Mouse (Mus musculus) testis, adult 2 months (tissue): ENCODE measurements around the gene Folh1. TPM values are rescaled to one million over a fixed set of nuclear protein-coding genes. Genes with fewer than 3 reads are reported as not detected.

ENCODE experiments used
- H3K27ac ChIP-seq: fragments of 200-500 bp; 2 replicates; pipeline ENCODE4 v1.5.1; 2012; ENCODE audit warnings: low read depth, low read length; ENCODE audit not compliant: control insufficient read depth, insufficient read depth
- H3K27me3 ChIP-seq: fragments of 200-500 bp; 2 replicates; pipeline ENCODE4 v1.6.1; 2012; ENCODE audit warnings: mild to moderate bottlenecking, low read length, moderate library complexity; ENCODE audit not compliant: control insufficient read depth, insufficient read depth
- H3K36me3 ChIP-seq: fragments of 200-500 bp; 2 replicates; pipeline ENCODE4 v1.6.1; 2012; ENCODE audit warnings: mild to moderate bottlenecking, low read length; ENCODE audit not compliant: control insufficient read depth, insufficient read depth
- H3K4me1 ChIP-seq: fragments of 200-500 bp; 2 replicates; pipeline ENCODE4 v1.6.1; 2012; ENCODE audit warnings: low read length; ENCODE audit not compliant: control insufficient read depth, insufficient read depth
- H3K4me3 ChIP-seq: fragments of 200-500 bp; 2 replicates; pipeline ENCODE4 v1.5.1; 2012; ENCODE audit warnings: low read depth, mild to moderate bottlenecking, low read length, moderate library complexity, mixed read lengths; ENCODE audit not compliant: control insufficient read depth
- CTCF ChIP-seq: fragments of 200-500 bp; IDR thresholded peaks from 2 replicates; pipeline ENCODE4 v1.5.1; 2012; ENCODE audit warnings: low read depth, mild to moderate bottlenecking, inconsistent platforms, low read length, moderate library complexity; ENCODE audit not compliant: control insufficient read depth, insufficient read depth, insufficient replicate concordance
- POLR2A ChIP-seq: fragments of 200-500 bp; IDR thresholded peaks from 2 replicates; pipeline ENCODE4 v1.6.1; 2012; ENCODE audit warnings: low read depth, mild to moderate bottlenecking, inconsistent platforms, low read length, moderate library complexity; ENCODE audit not compliant: control insufficient read depth
- polyA plus RNA-seq: library from polyadenylated mRNA; depleted of rRNA; stranded (reverse); fragments of >200 nt; gene quantifications from 2 replicates; pipeline ENCODE4 v1.2.3, GENCODE M21; 2012; rRNA removed

Gene Folh1
- polyA plus RNA-seq, 1 experiment, result 2.6 TPM

- Histone ChIP-seq H3K4me3 (no peak overlapping the region), H3K27ac (no peak overlapping the region), H3K27me3 (no peaks in the 10 kb centered on the region), H3K4me1 (no peaks in the 10 kb centered on the region), H3K36me3 (no peaks in the 10 kb centered on the region)
- TF ChIP-seq POLR2A (no peak), CTCF (no peak)
These were observed 50.7 kb downstream of the Folh1 start for GRCm38 (mm10) chr7:86725013-86725412.

GRCm38 (mm10) chr7:86688030-86688429 is 87.7 kb downstream of the Folh1 start, which contains the start of gene Olfr292:
TSS of gene Olfr292 (plus strand) at chr7:86688330.
- no peaks in the 10 kb centered on the region for H3K36me3 ChIP-seq
- no peaks in the 10 kb centered on the region for H3K27me3 ChIP-seq
- H3K4me1 ChIP-seq, result no peaks in the 10 kb centered on the region
- TF ChIP-seq CTCF, result no peak
- no peak for TF ChIP-seq POLR2A
- H3K4me3 ChIP-seq, result no peak within 1 kb of the TSS
- no peak within 1 kb of the TSS for H3K27ac ChIP-seq

Other genes with a start within 250 kb of the Folh1 start
- gene Olfr295, start 192.1 kb downstream of the Folh1 start, polyA plus RNA-seq, result not detected in 2 replicates
- not detected in 2 replicates for gene Olfr294, start 159.3 kb downstream of the Folh1 start, polyA plus RNA-seq
- not detected in 2 replicates for gene Olfr293, start 126.9 kb downstream of the Folh1 start, polyA plus RNA-seq
- not detected in 2 replicates for gene Olfr292, start 87.6 kb downstream of the Folh1 start, polyA plus RNA-seq
- gene Vmn2r77, start 19.1 kb upstream of the Folh1 start, polyA plus RNA-seq, result not detected in 2 replicates
- gene Vmn2r78, start 139.2 kb upstream of the Folh1 start, polyA plus RNA-seq, result 0.02 and 0.04 TPM in 2 replicates
- gene Vmn2r79, start 220.2 kb upstream of the Folh1 start, polyA plus RNA-seq, result not detected in 2 replicates